Mouse (Mus musculus) cerebellum, adult 11-12 months (tissue): ENCODE results near the gene Aqp3.

Source experiments
- DNase-seq: peaks from one replicate; pipeline ENCODE4 v3.0.0; 2022

The Aqp3 gene

GRCm38 (mm10) chr4:41056742-41057332, 41.1 kb downstream of the Aqp3 start:
- no peak for DNase-seq

DNA sequence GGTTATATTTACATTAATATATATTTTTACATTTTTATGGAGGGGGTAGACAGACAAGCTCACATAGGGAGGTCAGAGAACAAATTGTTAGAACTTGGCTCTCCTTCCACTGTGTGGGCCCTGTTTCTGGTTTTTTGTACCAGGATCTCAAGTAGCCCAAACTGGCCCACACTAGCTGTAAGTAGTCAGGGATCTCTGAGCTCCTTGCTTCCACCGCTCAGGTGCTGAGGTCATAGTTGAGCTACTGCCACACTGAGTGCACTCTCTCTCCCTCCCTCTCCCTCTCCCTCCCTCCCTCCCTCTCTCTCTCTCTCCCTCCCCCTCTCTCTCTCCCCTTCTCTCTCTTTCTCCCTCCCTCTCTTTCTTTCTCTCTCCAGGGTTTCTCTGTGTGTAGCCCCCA, 41.7 kb downstream of the Aqp3 start:
- no peak for DNase-seq

DNA sequence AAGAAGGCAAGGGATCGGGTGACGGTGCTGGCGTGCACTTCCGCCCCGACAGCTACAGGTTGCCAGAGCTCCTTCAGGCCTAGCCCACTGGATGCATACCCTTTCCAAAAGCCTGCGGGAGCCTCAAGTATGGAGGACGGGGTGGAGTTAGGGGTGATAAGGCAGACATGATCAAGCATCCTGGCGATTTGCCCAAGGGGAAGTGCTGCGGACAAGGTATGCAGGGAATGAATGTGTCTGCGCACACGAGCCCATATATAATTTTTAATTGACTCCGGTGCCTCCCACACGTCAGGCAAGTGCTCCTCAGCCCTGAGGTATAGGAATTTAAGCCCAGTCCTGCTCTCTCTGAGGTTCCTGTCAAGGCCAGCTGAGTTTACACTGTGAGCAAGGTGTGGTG, 42.9 kb downstream of the Aqp3 start:
- no peak for DNase-seq

- no peak for DNase-seq
Observed at GRCm38 (mm10) chr4:41051781-41052180, 46.2 kb downstream of the Aqp3 start.

DNA sequence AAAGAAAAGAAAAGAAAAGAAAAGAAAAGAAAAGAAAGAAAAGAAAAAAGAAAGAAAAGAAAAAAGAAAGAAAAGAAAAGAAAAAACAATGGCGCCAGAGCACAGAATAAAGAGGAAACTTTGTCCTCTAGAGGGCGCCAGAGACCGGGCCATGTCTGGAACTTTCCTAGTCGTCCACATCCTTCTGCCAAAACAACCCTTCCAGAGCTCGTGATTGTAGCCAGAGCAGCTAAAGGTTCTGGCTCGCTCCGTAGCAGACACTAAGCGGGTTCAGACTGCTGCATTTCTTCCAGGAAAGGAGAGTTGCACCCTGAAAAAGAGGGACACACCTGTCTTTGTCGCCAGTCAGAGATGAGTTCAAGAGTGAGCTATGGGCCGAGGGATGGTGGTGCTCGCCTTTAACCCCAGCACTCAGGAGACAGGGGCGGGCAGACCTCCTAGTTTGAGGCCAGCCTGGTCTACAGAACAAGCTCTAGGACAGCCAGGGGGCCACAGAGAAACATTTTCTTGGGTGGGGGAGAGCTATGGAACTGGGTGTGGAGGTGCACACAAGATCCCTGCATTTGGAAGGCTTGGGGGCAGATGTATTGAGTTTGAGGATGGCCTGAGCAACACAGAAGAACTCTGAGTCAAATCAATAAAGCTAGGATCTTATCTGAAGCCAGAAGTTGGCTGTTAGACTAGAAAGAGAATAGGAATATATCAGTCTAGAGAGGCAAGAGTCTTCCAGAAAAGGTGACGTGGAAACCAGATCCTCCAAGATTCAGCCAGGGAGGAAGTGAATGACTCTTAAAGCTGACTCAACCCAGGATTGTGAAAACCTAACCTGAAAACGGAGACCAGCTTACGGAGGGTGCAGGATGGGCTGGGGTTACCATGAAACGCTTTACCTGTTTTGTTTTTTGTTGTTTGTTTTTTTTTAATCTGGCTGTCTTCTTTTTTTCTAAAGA, 47.0 kb downstream of the Aqp3 start:
- DNase-seq, result peak; percentile 66

DNA sequence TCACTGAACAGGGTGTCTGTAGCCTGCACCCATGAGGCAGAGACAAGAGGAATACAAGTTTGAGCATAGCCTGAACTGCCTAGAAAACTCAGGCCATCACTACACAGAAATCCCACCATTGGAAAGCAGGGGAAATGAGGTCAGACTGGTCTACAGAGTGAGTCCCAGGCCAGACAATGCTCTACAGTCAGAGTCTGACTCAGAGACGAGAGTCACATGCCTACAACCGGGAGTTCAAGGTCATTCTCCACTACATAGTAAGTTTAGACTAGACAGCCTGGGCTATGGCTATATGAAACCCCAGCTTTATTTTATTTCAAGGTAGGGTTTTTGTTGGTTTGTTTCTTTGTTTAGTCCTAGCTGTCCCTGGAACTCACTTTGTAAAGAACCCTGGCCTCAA, 49.1 kb downstream of the Aqp3 start:
- DNase-seq, result no peak

- DNase-seq, result no peak
Observed at GRCm38 (mm10) chr4:41047524-41048271, 50.3 kb downstream of the Aqp3 start, which contains the start of gene Aqp7. Gene Aqp7, minus strand, starts transcription at chr4:41048139.

DNA sequence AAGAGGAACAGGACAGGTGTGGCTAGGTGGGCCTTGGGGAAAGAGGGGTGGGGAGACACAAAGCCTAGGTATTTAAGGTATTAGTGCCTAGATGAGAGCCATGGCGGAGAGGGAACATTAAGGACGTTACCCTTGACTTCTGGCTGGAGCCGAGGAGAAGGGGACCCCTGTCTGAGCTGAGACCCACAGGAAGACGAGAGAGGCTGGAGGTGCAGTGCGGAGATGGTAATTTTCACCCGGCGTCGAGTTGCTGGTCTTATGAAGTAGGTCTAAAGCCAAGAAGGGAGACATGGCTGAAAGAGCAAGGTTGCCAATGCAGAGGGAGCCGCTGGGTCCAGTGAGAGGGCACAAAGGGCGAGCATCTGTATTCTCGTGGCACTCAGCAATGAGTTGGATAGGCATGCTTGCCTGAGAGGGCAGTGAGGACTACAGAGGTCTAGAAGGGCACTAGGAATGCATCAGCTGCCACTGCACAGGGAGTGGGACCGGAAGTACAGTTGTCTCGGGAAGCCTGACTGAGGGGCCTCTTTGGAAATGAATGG, 51.7 kb downstream of the Aqp3 start:
- DNase-seq, result no peak

DNA sequence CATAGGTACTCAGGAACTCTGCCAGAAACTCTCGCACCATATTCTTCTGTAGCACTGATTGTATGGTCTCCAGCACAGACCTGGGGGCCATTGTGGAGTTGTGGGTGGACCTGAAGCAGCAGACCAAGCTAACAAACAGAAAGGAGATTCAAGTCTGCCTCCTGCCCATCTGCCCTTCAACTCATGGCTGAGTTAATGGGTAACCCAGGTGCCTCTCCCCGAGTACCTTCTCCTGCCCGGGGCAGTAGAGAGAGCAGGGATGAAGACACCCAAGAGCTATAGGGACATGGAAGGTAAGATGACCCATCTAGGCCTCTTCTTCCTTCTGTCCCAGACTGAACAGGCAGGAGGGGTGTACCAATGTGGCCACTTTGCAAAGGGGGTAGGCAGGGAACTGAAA, 52.7 kb downstream of the Aqp3 start:
- no peak for DNase-seq

DNA sequence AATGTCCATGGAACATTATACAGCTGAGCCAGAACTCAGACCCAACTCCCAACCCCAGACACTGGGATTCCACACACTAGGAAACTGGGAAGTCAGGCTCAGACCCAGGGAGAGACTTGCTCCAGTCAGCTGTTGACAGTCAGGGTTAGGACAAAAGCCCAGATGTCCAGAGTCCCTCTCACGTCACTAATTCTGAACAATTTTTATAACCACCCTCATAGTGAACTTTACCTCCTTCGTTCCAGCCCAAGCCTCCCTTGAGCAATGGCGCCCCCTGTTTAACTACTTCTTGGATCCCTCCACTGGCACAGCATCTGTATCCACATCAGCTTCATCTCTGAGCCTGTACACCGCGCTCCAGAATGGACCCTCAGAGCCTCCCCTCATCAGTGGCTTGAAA, 54.0 kb downstream of the Aqp3 start:
- no peak for DNase-seq

DNA sequence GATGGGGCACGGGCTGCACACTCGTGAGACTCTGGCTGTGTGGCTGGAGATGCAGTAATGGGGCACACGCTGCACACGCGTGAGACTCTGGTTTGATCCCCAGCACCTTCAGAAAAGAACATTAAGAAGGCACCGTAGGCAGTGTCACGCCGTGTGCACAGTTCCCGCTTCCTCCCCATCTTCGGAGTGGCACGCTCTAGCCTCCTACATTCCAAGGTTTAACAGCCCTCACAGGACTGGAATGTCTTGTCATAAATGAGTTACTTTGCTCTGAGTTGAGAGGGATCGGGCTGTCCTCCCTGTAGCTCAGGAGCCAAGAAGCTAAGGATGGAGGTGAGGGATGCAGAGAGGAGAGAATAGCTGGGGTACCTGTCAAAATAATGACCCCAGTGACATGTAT, 55.1 kb downstream of the Aqp3 start:
- no peak for DNase-seq
